8 mouse cellular contexts compared by ENCODE assay signal in the genomic region with DNA sequence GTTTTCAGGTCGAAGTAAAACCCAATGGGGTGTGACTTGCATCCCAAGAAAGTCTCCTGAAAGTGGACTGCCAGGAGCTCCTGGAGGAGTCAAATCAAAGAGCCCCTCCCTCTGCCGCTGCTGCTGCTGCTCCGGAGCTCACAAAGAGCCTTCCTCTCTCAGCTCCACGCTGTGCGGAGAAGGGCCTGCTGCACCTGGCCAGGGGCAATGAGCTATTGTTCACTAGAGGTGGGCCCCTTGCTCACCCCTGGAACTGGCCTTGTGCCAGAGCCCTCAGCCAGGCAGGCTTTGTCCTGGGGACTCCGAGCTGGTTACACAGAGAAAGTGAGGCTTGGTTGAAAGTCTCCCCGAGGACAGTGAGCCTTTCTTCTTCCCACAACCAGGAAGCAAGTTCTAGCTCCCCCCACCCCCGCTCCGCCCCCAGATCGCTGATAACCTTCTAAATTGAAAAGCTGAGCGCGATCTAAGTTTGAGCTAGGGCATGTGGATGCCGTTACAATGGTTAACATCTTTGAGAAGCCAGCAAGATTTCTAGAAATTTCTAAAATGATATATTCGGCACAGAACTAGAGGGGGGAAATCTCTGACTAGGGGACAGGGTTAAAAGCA.
DNase-seq lines count a peak whose midpoint lies in the region; ATAC-seq and TF ChIP-seq lines count a peak whose summit lies in the region.

No protein-coding gene starts in this region.

- H3K9ac ChIP-seq in heart, postnatal 0 days (replicated peaks; ENCODE audit: low read depth, low read length) = 0 out of 2 replicates have a peak overlapping the region, but pooled peaks have one; percentile 3
- H3K9ac ChIP-seq in limb, embryonic 13.5 days = peak overlapping the region; percentile 40

- H3K4me1 ChIP-seq in cerebellum, adult 2 months (ENCODE audit: control insufficient read depth, insufficient read depth, low read length) = no peaks in the 10 kb centered on the region; the same call in 1 of the 2 replicates
- no peaks in the 10 kb centered on the region for H3K4me1 ChIP-seq in heart, postnatal 0 days (ENCODE audit: control insufficient read depth, insufficient read depth)
- H3K4me1 ChIP-seq in limb, embryonic 13.5 days = peaks cover 33% of the 10 kb centered on the region

- peak overlapping the region; percentile 49 for H3K4me2 ChIP-seq in heart, postnatal 0 days (ENCODE audit: low read depth, low read length)
- H3K4me2 ChIP-seq in limb, embryonic 13.5 days (replicated peaks) = peak overlapping the region; percentile 77

- no peak for TF ChIP-seq CTCF in cerebellum, adult 2 months (IDR thresholded peaks at IDR 0.05; ENCODE audit: borderline replicate concordance, insufficient read depth, low read depth, low read length)
- no peak for TF ChIP-seq CTCF in heart, postnatal 0 days (IDR thresholded peaks at IDR 0.05; ENCODE audit: low read depth)

- no peak for TF ChIP-seq POLR2A in cerebellum, adult 2 months (IDR thresholded peaks at IDR 0.05; ENCODE audit: borderline replicate concordance, insufficient read depth, low read length)

- no peak for TF ChIP-seq EP300 in heart, postnatal 0 days (IDR thresholded peaks at IDR 0.05; ENCODE audit: low read depth)

- no peaks in the 10 kb centered on the region for H3K9me3 ChIP-seq in heart, postnatal 0 days (replicated peaks; ENCODE audit: control insufficient read depth, low read length)
- no peaks in the 10 kb centered on the region for H3K9me3 ChIP-seq in limb, embryonic 13.5 days

- H3K36me3 ChIP-seq in heart, postnatal 0 days (replicated peaks; ENCODE audit: control insufficient read depth, insufficient read depth, low read length) = no peaks in the 10 kb centered on the region
- no peaks in the 10 kb centered on the region for H3K36me3 ChIP-seq in limb, embryonic 13.5 days

- H3K4me3 ChIP-seq in cerebellum, adult 2 months (replicated peaks; ENCODE audit: insufficient read depth, low read depth, low read length) = no peak overlapping the region
- H3K4me3 ChIP-seq in heart, postnatal 0 days (ENCODE audit: low read depth, low read length) = peak overlapping the region; percentile 29
- peak overlapping the region; percentile 13 for H3K4me3 ChIP-seq in limb, embryonic 13.5 days

- ATAC-seq in heart, postnatal 0 days (ENCODE audit: insufficient read depth, low read depth) = no peak
- peak; percentile 45; the same call in 1 of the 2 replicates for ATAC-seq in limb, embryonic 13.5 days (ENCODE audit: low FRiP score, low read depth)
- ATAC-seq in megakaryocyte progenitor cell, adult 5-6 weeks (replicated peaks; ENCODE audit: poor library complexity) = no peak

- H3K27ac ChIP-seq in cerebellum, adult 2 months (ENCODE audit: insufficient read depth, low read length) = no peak overlapping the region
- H3K27ac ChIP-seq in heart, postnatal 0 days (ENCODE audit: low read depth) = no peak overlapping the region
- no peak overlapping the region for H3K27ac ChIP-seq in limb, embryonic 13.5 days

- 56% methylated on average over 14 of the region's 14 CpGs for WGBS in cerebellum, adult 2 months
- WGBS in heart, postnatal 0 days = 11% methylated on average over 14 of the region's 14 CpGs
- WGBS in limb, embryonic 13.5 days = 17% methylated on average over 14 of the region's 14 CpGs

- no peaks in the 10 kb centered on the region for H3K27me3 ChIP-seq in cerebellum, adult 2 months (ENCODE audit: control insufficient read depth, insufficient read depth, low read length)
- no peaks in the 10 kb centered on the region for H3K27me3 ChIP-seq in heart, postnatal 0 days (ENCODE audit: control insufficient read depth, insufficient read depth, low read length)
- peaks cover 36% of the 10 kb centered on the region for H3K27me3 ChIP-seq in limb, embryonic 13.5 days

- peak; percentile 21 for DNase-seq in cerebellum, adult 2 months
- DNase-seq in cerebellum, adult 11-12 months = no peak
- peak; percentile 54 for DNase-seq in ES-CJ7 (ENCODE audit: low read depth, low spot score)
- no peak for DNase-seq in heart, postnatal 0 days (ENCODE audit: low spot score)
- peak; percentile 23 for DNase-seq in ovary, postnatal 36 days (ENCODE audit: low spot score)
- no peak for DNase-seq in right cerebral cortex, postnatal 36 days (ENCODE audit: low spot score in 2 of 2)

Comparison
In these comparisons a context has a peak if more than half of its experiments do, and no peak if none do; other contexts are left out.
1. DNase-seq: peak in cerebellum, adult 2 months (2 of 2), ES-CJ7 (single experiment) and ovary, postnatal 36 days (single experiment); none in cerebellum, adult 11-12 months (single experiment), heart, postnatal 0 days (single experiment) and right cerebral cortex, postnatal 36 days (0 of 2).